Mouse (Mus musculus): ENCODE measurements around the gene Tcp10a. TPM values are rescaled to one million over a fixed set of nuclear protein-coding genes. Genes with fewer than 3 reads are reported as not detected.
"Not testable (repeated sequence)": the region's sequence is repeated elsewhere in the genome, so short reads cannot be mapped to it uniquely, and the experiment has no call there.

Gene Tcp10a
- polyA plus RNA-seq, 1 experiment: not detected

DNA sequence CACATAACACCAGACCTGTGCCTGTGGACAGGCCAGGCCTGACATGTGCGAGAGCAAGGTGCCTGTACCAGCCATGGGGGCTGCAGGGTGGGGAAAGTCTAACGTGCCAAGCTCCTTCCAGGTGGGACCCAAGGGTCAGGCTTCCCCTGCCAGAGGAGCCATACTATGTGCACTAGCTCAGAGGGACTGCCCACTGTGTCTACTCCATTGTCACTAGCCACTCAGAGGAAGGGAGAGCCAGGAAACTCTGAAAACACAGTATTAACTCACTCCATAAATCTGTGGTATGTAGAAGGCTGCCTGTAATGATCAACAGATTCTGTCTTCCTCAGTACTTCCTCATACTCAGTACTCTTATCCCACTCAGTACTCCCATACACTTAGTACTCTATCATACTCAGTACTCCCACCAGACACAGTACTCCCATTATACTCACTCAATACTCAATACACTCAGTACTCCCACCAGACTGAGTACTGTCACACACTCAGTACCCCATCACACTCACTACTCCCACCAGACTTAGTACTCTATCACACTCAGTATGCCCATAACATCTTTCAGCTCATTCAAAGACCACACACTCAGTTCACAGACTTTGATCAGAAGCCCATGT, 64.0 kb downstream of the Tcp10a start:
- H3K27ac ChIP-seq (replicated peaks; ENCODE audit: low read depth, low read length); H3K4me3 ChIP-seq (ENCODE audit: insufficient read depth, low read depth, low read length); H3K4me1 ChIP-seq (ENCODE audit: control insufficient read depth, insufficient read depth, insufficient read length, low read length): not testable (repeated sequence)

DNA sequence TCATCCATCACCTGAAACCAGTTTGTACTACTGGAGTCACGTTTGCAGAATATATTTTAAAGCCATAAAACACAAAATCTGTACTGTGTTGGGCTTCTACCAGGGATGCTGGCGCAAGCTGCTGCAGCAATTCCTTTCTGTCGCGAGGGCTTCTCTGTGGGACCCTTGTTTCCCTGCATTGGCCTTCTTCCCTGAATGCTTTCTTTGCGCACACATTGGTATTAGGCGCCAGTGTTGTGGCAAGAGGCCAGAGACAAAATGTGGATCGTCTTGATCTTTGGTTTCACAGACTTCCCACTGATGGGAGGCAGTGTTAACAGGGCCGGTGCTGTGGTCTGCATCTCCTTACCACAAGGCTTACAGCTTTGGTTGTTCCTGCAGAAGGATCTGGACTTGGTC, 64.5 kb downstream of the Tcp10a start:
- H3K4me3 ChIP-seq (ENCODE audit: insufficient read depth, low read depth, low read length); H3K27ac ChIP-seq (replicated peaks; ENCODE audit: low read depth, low read length); H3K4me1 ChIP-seq (ENCODE audit: control insufficient read depth, insufficient read depth, insufficient read length, low read length): not testable (repeated sequence)

DNA sequence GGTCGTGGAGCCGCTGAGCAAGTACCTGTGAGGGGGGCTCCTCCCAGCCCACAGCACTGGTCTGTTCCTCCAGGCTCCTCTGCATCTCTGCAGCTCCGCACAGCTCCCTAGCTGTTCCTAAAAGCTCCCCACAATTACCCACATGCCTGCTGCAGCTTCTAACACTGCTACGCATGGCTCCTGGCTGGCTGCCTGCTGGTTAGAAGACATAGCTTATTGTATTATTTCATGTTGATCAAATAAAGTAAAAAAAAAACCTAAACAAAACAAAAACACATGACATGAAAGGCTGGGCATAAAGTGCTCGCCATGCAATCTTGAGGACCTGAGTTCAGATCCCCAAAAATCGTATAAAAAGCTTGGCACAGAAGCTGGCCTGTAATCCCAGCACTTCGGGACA, 65.5 kb downstream of the Tcp10a start:
- not testable (repeated sequence) for H3K27ac ChIP-seq (replicated peaks; ENCODE audit: low read depth, low read length); H3K4me1 ChIP-seq (ENCODE audit: control insufficient read depth, insufficient read depth, insufficient read length, low read length); H3K4me3 ChIP-seq (ENCODE audit: insufficient read depth, low read depth, low read length)

DNA sequence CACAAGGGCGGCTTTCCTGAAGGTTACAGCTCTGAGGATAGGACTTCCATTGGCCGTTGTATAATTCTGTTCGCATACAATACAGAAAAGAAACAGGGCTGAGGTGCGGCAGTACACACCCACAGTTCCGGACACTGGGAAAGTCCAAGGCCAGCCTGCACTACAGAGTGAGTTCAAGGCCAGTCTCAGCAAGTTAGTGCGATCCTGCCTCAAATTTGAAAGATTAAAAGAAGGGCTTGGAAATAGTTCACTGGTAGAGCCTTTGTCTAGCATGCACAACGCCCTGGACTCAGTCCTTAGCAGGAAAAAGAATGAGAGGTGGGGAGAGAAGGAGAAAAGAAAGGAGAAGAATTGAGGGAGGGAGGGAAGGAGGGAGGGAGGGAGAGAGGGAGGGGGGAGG, 70.7 kb downstream of the Tcp10a start:
- not testable (repeated sequence) for H3K4me1 ChIP-seq (ENCODE audit: control insufficient read depth, insufficient read depth, insufficient read length, low read length); H3K4me3 ChIP-seq (ENCODE audit: insufficient read depth, low read depth, low read length); H3K27ac ChIP-seq (replicated peaks; ENCODE audit: low read depth, low read length)

Other genes with a start within 250 kb of the Tcp10a start
- gene Rps6ka2, start 154.5 kb upstream of the Tcp10a start, polyA plus RNA-seq (2012; ENCODE audit: insufficient read depth, insufficient read length, missing spikeins): 1.3 and 2.2 TPM in 2 replicates
- not detected in 2 replicates for gene Ttll2, start 28.1 kb downstream of the Tcp10a start, polyA plus RNA-seq (2012; ENCODE audit: insufficient read depth, insufficient read length, missing spikeins)
- not detected in 2 replicates for gene Gm49630, start 47.3 kb downstream of the Tcp10a start, polyA plus RNA-seq (2012; ENCODE audit: insufficient read depth, insufficient read length, missing spikeins)
- gene Unc93a2, start 60.8 kb downstream of the Tcp10a start, polyA plus RNA-seq (2012; ENCODE audit: insufficient read depth, insufficient read length, missing spikeins): not detected in 2 replicates

All from brown adipose tissue, adult 24 weeks (tissue).